Mouse (Mus musculus): ENCODE results near the gene Pcca.

GRCm38 (mm10) chr14:122877787-122878186, 343.7 kb downstream of the Pcca start:
- TF ChIP-seq CTCF (IDR thresholded peaks at IDR 0.05; ENCODE audit: control insufficient read depth, insufficient read depth, insufficient read length) (no peak), USF1 (IDR thresholded peaks at IDR 0.05; ENCODE audit: low read depth) (no peak), MYOG (IDR thresholded peaks at IDR 0.05; ENCODE audit: control insufficient read depth, extremely low read depth, insufficient read length) (no peak), MAX (IDR thresholded peaks at IDR 0.05) (no peak), FOSL1 (IDR thresholded peaks at IDR 0.05; ENCODE audit: insufficient read depth, low read length, poor library complexity, severe bottlenecking) (no peak), CEBPB (IDR thresholded peaks at IDR 0.05; ENCODE audit: low read depth) (no peak), MYOD1 (IDR thresholded peaks at IDR 0.05; ENCODE audit: control insufficient read depth, insufficient read length, low read depth) (no peak)

All from C2C12 (cell line).